ENCODE assay signal across 9 mouse cellular contexts in the genomic region with DNA sequence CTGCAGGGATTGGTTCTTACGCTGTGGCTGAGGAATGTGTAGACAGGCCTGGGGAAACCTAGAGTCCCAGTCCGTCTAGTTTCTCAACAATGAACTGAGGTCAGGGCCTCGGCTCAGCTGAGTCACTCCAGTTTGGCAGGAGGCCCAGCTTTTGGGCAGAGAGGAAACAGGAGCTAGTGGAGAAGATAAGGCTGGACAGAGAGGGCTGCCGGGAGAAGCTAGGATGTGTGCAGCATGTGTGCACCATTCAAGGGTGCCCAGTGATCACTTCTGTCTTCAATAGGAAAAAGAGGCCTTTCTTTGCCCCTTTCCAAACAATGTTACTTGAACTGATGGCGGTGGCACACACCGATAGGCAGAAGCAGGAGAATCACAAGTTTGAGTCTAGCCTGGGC. TPM values are rescaled to one million over a fixed set of nuclear protein-coding genes. Genes with fewer than 3 reads are reported as not detected.
DNase-seq lines count a peak whose midpoint lies in the region; ATAC-seq lines count a peak whose summit lies in the region.
"Had no signal": no experiment of that assay in that cellular context is flagged by ENCODE, and none has a peak within 500 bp of the region (broad histone marks: within the 10 kb centered on the region; RNA-seq: fewer than 3 reads in every experiment).

No protein-coding gene starts in this region.

- H3K27me3 ChIP-seq in lung, embryonic 16.5 days (ENCODE audit: control insufficient read depth, insufficient read depth, low read depth, low read length), result no peaks in the 10 kb centered on the region
- H3K27me3 ChIP-seq in stomach, embryonic 16.5 days (ENCODE audit: control insufficient read depth, insufficient read depth, low read length), result no peaks in the 10 kb centered on the region
- no peaks in the 10 kb centered on the region; the same call in 1 of the 2 replicates for H3K27me3 ChIP-seq in forebrain, embryonic 13.5 days
- H3K27me3 ChIP-seq: neural tube, embryonic 13.5 days had no signal

- H3K4me1 ChIP-seq in lung, embryonic 16.5 days (replicated peaks; ENCODE audit: control insufficient read depth, insufficient read depth, low read length), result peaks cover 21% of the 10 kb centered on the region
- peaks cover 28% of the 10 kb centered on the region for H3K4me1 ChIP-seq in stomach, embryonic 16.5 days (ENCODE audit: control insufficient read depth, insufficient read depth, low read length)
- peaks cover 12% of the 10 kb centered on the region for H3K4me1 ChIP-seq in forebrain, embryonic 13.5 days

- DNase-seq in 3134 (ENCODE audit: extremely low read depth, insufficient read length, low spot score) (peak; percentile 80), adipocyte (ENCODE audit: low spot score) (peak; percentile 98)
- peak; percentile 91 for DNase-seq in gastrocnemius, adult 18-20 months (ENCODE audit: low spot score)
- peak; percentile 92 for DNase-seq in kidney, adult 11 months

- H3K4me3 ChIP-seq in lung, embryonic 16.5 days (ENCODE audit: low read length), result no peak overlapping the region
- H3K4me3 ChIP-seq in stomach, embryonic 16.5 days (replicated peaks; ENCODE audit: low read length), result no peak overlapping the region
- H3K4me3 ChIP-seq in forebrain, embryonic 13.5 days, result no peak overlapping the region
- H3K4me3 ChIP-seq: neural tube, embryonic 13.5 days had no signal

- H3K36me3 ChIP-seq in lung, embryonic 16.5 days (ENCODE audit: control insufficient read depth, insufficient read depth, low read length), result no peaks in the 10 kb centered on the region
- no peaks in the 10 kb centered on the region for H3K36me3 ChIP-seq in stomach, embryonic 16.5 days (ENCODE audit: control insufficient read depth, insufficient read depth, low read length)
- peaks cover 9% of the 10 kb centered on the region; the same call in 1 of the 2 replicates for H3K36me3 ChIP-seq in forebrain, embryonic 13.5 days (ENCODE audit: poor library complexity, severe bottlenecking)

- peak overlapping the region; percentile 84 for H3K27ac ChIP-seq in lung, embryonic 16.5 days (ENCODE audit: low read length)
- H3K27ac ChIP-seq in stomach, embryonic 16.5 days (ENCODE audit: low read length), result peak overlapping the region; percentile 88
- no peak overlapping the region for H3K27ac ChIP-seq in forebrain, embryonic 13.5 days
- H3K27ac ChIP-seq: neural tube, embryonic 13.5 days had no signal

- no peak overlapping the region for H3K9ac ChIP-seq in lung, embryonic 16.5 days (ENCODE audit: low read length)
- H3K9ac ChIP-seq in stomach, embryonic 16.5 days (ENCODE audit: low read length), result no peak overlapping the region
- no peak overlapping the region for H3K9ac ChIP-seq in forebrain, embryonic 13.5 days
- H3K9ac ChIP-seq: neural tube, embryonic 13.5 days had no signal

- no peaks in the 10 kb centered on the region for H3K9me3 ChIP-seq in lung, embryonic 16.5 days (ENCODE audit: control insufficient read depth, low read length)
- no peaks in the 10 kb centered on the region for H3K9me3 ChIP-seq in stomach, embryonic 16.5 days (replicated peaks; ENCODE audit: control insufficient read depth, low read length)
- H3K9me3 ChIP-seq in forebrain, embryonic 13.5 days (replicated peaks), result no peaks in the 10 kb centered on the region
- H3K9me3 ChIP-seq: neural tube, embryonic 13.5 days had no signal

- peak; percentile 90 for ATAC-seq in lung, embryonic 16.5 days (ENCODE audit: low read depth)
- ATAC-seq in stomach, embryonic 16.5 days (ENCODE audit: insufficient read depth, low FRiP score), result peak; percentile 84
- no peak for ATAC-seq in CD4-positive, CD25-positive, alpha-beta regulatory T cell, adult 4 months
- no peak for ATAC-seq in forebrain, embryonic 13.5 days

- WGBS in lung, embryonic 16.5 days, result 24% methylated on average over 6 of the region's 6 CpGs
- 31% methylated on average over 6 of the region's 6 CpGs for WGBS in stomach, embryonic 16.5 days
- WGBS in forebrain, embryonic 13.5 days, result 75% methylated on average over 6 of the region's 6 CpGs

- no peak overlapping the region for H3K4me2 ChIP-seq in lung, embryonic 16.5 days (ENCODE audit: low read depth, low read length)
- no peak overlapping the region for H3K4me2 ChIP-seq in stomach, embryonic 16.5 days (ENCODE audit: low read depth, low read length)
- H3K4me2 ChIP-seq in forebrain, embryonic 13.5 days, result no peak overlapping the region
- H3K4me2 ChIP-seq: neural tube, embryonic 13.5 days had no signal

RNA-seq across cellular contexts. Expression of a gene that starts 3.2 kb away (rescaled TPM):
- total RNA-seq in gastrocnemius, adult 18-20 months (2021), result under 1 TPM; 0.71 to 0.85 TPM
- 5.9 and 6.4 TPM in 2 replicates for polyA plus RNA-seq in lung, embryonic 16.5 days (2015; fragmentation: Nextera tagmentation; extraction: Ambion mirVana)
- polyA plus RNA-seq in stomach, embryonic 16.5 days (2015; fragmentation: Nextera tagmentation; extraction: Ambion mirVana), result 3.4 and 4.6 TPM in 2 replicates
- polyA plus RNA-seq in CD4-positive, CD25-positive, alpha-beta regulatory T cell, adult 4 months (2017; shearing (Covaris generic)), result under 1 TPM in 1 of 2 experiments, not detected in 1; 0.94 TPM
- polyA plus RNA-seq in forebrain, embryonic 13.5 days (2015; fragmentation: Nextera tagmentation; extraction: Ambion mirVana), result 5.0 and 6.6 TPM in 2 replicates

RNA-seq across cellular contexts. Expression of a gene that starts 3.3 kb away (rescaled TPM):
- 10 to 100 TPM; 10.5 to 13.8 TPM for total RNA-seq in gastrocnemius, adult 18-20 months (2021)
- polyA plus RNA-seq in lung, embryonic 16.5 days (2015; fragmentation: Nextera tagmentation; extraction: Ambion mirVana), result 58.8 and 65.3 TPM in 2 replicates
- 74.5 and 81.2 TPM in 2 replicates for polyA plus RNA-seq in stomach, embryonic 16.5 days (2015; fragmentation: Nextera tagmentation; extraction: Ambion mirVana)
- polyA plus RNA-seq in CD4-positive, CD25-positive, alpha-beta regulatory T cell, adult 4 months (2017; shearing (Covaris generic)), result 1 to 10 TPM; 8.0 to 8.7 TPM
- polyA plus RNA-seq in forebrain, embryonic 13.5 days (2015; fragmentation: Nextera tagmentation; extraction: Ambion mirVana), result 42.2 and 42.3 TPM in 2 replicates

RNA-seq across cellular contexts. Expression of a gene that starts 6.1 kb away (rescaled TPM):
- 1 to 10 TPM; 1.9 to 4.3 TPM for total RNA-seq in gastrocnemius, adult 18-20 months (2021)
- polyA plus RNA-seq in lung, embryonic 16.5 days (2015; fragmentation: Nextera tagmentation; extraction: Ambion mirVana), result 20.9 and 23.5 TPM in 2 replicates
- polyA plus RNA-seq in stomach, embryonic 16.5 days (2015; fragmentation: Nextera tagmentation; extraction: Ambion mirVana), result 106 and 130 TPM in 2 replicates
- polyA plus RNA-seq in CD4-positive, CD25-positive, alpha-beta regulatory T cell, adult 4 months (2017; shearing (Covaris generic)), result 10 to 100 TPM in 1 of 2 experiments, 1 to 10 TPM in 1; 8.4 to 11.3 TPM
- 18.3 and 21.0 TPM in 2 replicates for polyA plus RNA-seq in forebrain, embryonic 13.5 days (2015; fragmentation: Nextera tagmentation; extraction: Ambion mirVana)

RNA-seq across cellular contexts. Expression of a gene that starts 12.7 kb away (rescaled TPM):
- under 1 TPM; 0.50 to 0.81 TPM for total RNA-seq in gastrocnemius, adult 18-20 months (2021)
- 7.7 and 8.2 TPM in 2 replicates for polyA plus RNA-seq in lung, embryonic 16.5 days (2015; fragmentation: Nextera tagmentation; extraction: Ambion mirVana)
- 6.9 and 7.1 TPM in 2 replicates for polyA plus RNA-seq in stomach, embryonic 16.5 days (2015; fragmentation: Nextera tagmentation; extraction: Ambion mirVana)
- under 1 TPM; 0.28 to 0.90 TPM for polyA plus RNA-seq in CD4-positive, CD25-positive, alpha-beta regulatory T cell, adult 4 months (2017; shearing (Covaris generic))
- polyA plus RNA-seq in forebrain, embryonic 13.5 days (2015; fragmentation: Nextera tagmentation; extraction: Ambion mirVana), result 37.8 and 44.1 TPM in 2 replicates

RNA-seq across cellular contexts. Expression of a gene that starts 31.5 kb away (rescaled TPM):
- total RNA-seq in gastrocnemius, adult 18-20 months (2021), result 1 to 10 TPM; 2.1 to 2.3 TPM
- 5.4 and 6.2 TPM in 2 replicates for polyA plus RNA-seq in lung, embryonic 16.5 days (2015; fragmentation: Nextera tagmentation; extraction: Ambion mirVana)
- 5.6 and 6.0 TPM in 2 replicates for polyA plus RNA-seq in stomach, embryonic 16.5 days (2015; fragmentation: Nextera tagmentation; extraction: Ambion mirVana)
- 10 to 100 TPM in 1 of 2 experiments, 1 to 10 TPM in 1; 3.2 to 13.5 TPM for polyA plus RNA-seq in CD4-positive, CD25-positive, alpha-beta regulatory T cell, adult 4 months (2017; shearing (Covaris generic))
- 8.6 and 12.1 TPM in 2 replicates for polyA plus RNA-seq in forebrain, embryonic 13.5 days (2015; fragmentation: Nextera tagmentation; extraction: Ambion mirVana)

Comparison
In these comparisons a context has a peak if more than half of its experiments do, and no peak if none do; other contexts are left out.
1. ATAC-seq: peak in lung, embryonic 16.5 days (single experiment) and stomach, embryonic 16.5 days (single experiment); none in CD4-positive, CD25-positive, alpha-beta regulatory T cell, adult 4 months (single experiment) and forebrain, embryonic 13.5 days (single experiment).
2. Peak in every context shown above with its lines, with median percentiles within 50 percentile points of each other: DNase-seq.